Mouse (Mus musculus) kidney, embryonic 14.5 days (tissue): ENCODE data around the gene Rpl3. TPM values are rescaled to one million over a fixed set of nuclear protein-coding genes. Genes with fewer than 3 reads are reported as not detected.

Experiments used
- ATAC-seq: fragments of 200-750 bp; cut with Nextera tagmentation; 2 replicates; pipeline ENCODE4 v1.8.0; 2017; ENCODE audit warnings: moderate number of reproducible peaks, mild to moderate bottlenecking, moderate TSS enrichment, moderate library complexity; ENCODE audit not compliant: low FRiP score, low TSS enrichment
- H3K27ac ChIP-seq: fragments of 300-500 bp; sonication (generic); 2 replicates; pipeline ENCODE4 v1.5.1; 2014; ENCODE audit warnings: low read depth, mild to moderate bottlenecking, low read length, moderate library complexity, mixed read lengths
- H3K27me3 ChIP-seq: fragments of 300-500 bp; sonication (generic); 2 replicates; pipeline ENCODE4 v1.6.1; 2014; ENCODE audit warnings: mild to moderate bottlenecking, low read length; ENCODE audit not compliant: control insufficient read depth, insufficient read depth
- H3K36me3 ChIP-seq: fragments of 300-500 bp; sonication (generic); 2 replicates; pipeline ENCODE4 v1.6.1; 2014; ENCODE audit warnings: low read length, mixed read lengths; ENCODE audit not compliant: control insufficient read depth, insufficient read depth
- H3K4me1 ChIP-seq: fragments of 300-500 bp; sonication (generic); 2 replicates; pipeline ENCODE4 v1.6.1; 2014; ENCODE audit warnings: low read length, mixed read lengths; ENCODE audit not compliant: control insufficient read depth, insufficient read depth
- H3K4me2 ChIP-seq: fragments of 300-500 bp; sonication (generic); replicated peaks from 2 replicates; pipeline ENCODE4 v1.6.1; 2014; ENCODE audit warnings: low read depth, mild to moderate bottlenecking, low read length
- H3K4me3 ChIP-seq: fragments of 300-500 bp; sonication (generic); 2 replicates; pipeline ENCODE4 v1.5.1; 2014; ENCODE audit warnings: mild to moderate bottlenecking, low read length
- H3K9ac ChIP-seq: fragments of 300-500 bp; sonication (generic); 2 replicates; pipeline ENCODE4 v1.6.1; 2014; ENCODE audit warnings: low read depth, mild to moderate bottlenecking, low read length, moderate library complexity
- H3K9me3 ChIP-seq: fragments of 300-500 bp; sonication (generic); 2 replicates; pipeline ENCODE4 v1.6.1; 2016; ENCODE audit warnings: low read length; ENCODE audit not compliant: control insufficient read depth
- WGBS: fragments of 180-500 bp; shearing (Covaris S2); extraction: QIAGEN DNeasy Blood & Tissue Kit; methylation state at CpG from one replicate; pipeline ENCODE4 v1.1.7; 2014; 5-methylcytosine and 5-hydroxymethylcytosine counted together
- polyA plus RNA-seq: library from polyadenylated mRNA; unstranded; fragments of >200 nt; fragmentation: Nextera tagmentation; extraction: Ambion mirVana; gene quantifications from 2 replicates; pipeline ENCODE4 v1.2.1, GENCODE M21; 2014

Gene Rpl3
- polyA plus RNA-seq, result 1,350 and 1,409 TPM in 2 replicates

DNA sequence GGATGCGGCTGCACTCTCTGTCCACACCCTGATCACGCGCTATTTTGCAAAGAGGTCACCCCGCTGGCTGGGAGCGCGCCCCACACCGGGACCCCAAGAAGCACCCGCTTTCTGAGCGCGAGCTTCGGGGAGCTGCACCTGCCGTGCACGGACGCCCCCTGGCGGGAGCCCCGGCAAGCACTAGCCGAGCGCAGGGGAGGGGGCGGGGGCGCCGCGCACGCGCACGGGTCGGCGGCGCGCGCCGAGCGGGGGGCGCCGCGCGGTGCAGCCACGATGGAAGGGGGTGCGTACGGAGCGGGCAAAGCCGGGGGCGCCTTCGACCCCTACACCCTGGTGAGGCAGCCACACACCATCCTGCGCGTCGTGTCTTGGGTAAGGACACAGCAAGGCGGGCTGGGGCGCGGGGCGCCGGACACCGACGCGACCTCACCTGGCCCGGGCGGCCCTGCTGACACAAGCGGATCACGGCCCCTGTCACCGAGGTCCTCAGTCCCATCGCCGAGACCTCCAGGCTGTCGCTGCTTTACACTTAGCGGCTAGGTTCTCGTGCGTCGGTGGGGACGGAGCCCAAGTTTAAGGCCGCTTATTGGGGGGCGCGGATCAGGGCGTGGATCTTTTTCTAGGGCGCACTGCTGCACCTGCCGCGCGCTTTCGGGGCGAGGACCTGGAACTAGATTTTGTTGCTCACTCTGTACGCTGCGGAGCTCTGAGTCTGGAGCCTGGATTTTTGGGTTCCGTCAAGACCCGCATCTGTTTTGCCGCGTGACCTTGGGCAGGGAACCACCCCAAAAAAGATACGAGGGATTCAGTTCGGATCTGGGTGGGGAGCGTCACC is at the start of gene Rpl3, which contains the start of gene Syngr1:
Rpl3 (minus strand) TSS at position 748 of the 835 bp plus-strand sequence.
Syngr1 (plus strand) TSS at position 214 of the 835 bp plus-strand sequence.
- no peaks in the 10 kb centered on the region; the same call in 1 of the 2 replicates for H3K4me1 ChIP-seq
- H3K4me2 ChIP-seq, result peak within 1 kb of the TSS; percentile 95
- ATAC-seq, result peak; percentile 63
- H3K36me3 ChIP-seq, result no peaks in the 10 kb centered on the region
- H3K27me3 ChIP-seq, result peaks cover 39% of the 10 kb centered on the region
- no peaks in the 10 kb centered on the region for H3K9me3 ChIP-seq
- peak within 1 kb of the TSS; percentile 69 for H3K4me3 ChIP-seq
- H3K9ac ChIP-seq, result peak within 1 kb of the TSS; percentile 65
- WGBS, result 1% methylated on average over 82 of the region's 86 CpGs
- no peak within 1 kb of the TSS for H3K27ac ChIP-seq

DNA sequence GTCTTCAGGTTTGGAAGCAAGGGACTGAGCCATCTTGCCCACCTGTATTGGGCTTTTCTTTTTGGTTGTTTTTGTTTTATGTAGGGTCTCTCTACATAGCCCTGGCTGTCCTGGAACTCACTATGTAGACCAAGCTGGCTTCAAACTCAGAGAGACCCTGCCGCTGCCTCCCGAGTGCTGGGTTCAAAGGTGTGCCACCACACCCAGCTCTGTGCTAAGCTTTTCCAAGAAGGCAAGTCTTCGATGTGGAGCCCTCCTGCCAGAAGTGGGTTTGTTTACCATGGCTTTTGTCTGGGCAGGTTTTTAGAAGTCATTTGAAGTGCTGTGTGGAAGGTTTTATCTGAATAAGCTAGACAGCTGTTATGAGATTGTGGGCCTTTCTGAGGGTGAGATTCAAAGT is 49.2 kb upstream of the Rpl3 start:
- ATAC-seq, result no peak
- Histone ChIP-seq H3K9me3 (peaks cover 4% of the 10 kb centered on the region; the same call in 1 of the 2 replicates), H3K4me3 (no peak overlapping the region), H3K4me2 (no peak overlapping the region), H3K36me3 (peaks cover 31% of the 10 kb centered on the region), H3K9ac (no peak overlapping the region), H3K27me3 (no peaks in the 10 kb centered on the region), H3K4me1 (0 out of 2 replicates have a peak, but pooled peaks cover 8% of the 10 kb centered on the region), H3K27ac (no peak overlapping the region)
- whole genome bisulfite sequencing, result 96% methylated on average over 3 of the region's 3 CpGs

DNA sequence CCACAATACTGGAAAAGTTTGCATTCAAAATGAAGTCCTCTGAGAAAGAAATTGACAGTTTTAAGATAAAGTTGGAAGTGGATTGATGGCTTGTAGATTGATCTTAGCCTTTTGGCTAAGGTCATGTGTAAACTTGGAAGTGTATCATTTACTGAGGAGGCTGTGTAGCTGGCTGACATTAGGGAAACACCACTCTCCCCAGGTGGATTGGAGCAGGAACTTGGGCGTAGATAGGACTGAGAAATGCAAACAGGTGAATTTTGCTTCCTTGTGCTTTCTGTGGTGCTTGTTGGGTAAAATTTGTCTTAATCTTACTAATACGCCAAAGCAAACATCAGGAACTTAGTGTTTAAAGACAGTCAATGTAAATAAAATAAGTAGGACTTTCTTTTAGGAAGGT is 48.6 kb upstream of the Rpl3 start:
- WGBS, result 97% methylated on average over 2 of the region's 2 CpGs
- no peaks in the 10 kb centered on the region for H3K27me3 ChIP-seq
- peaks cover 31% of the 10 kb centered on the region for H3K36me3 ChIP-seq
- no peak overlapping the region for H3K9ac ChIP-seq
- H3K4me3 ChIP-seq, result no peak overlapping the region
- H3K4me1 ChIP-seq, result 0 out of 2 replicates have a peak, but pooled peaks cover 7% of the 10 kb centered on the region
- H3K9me3 ChIP-seq, result peaks cover 4% of the 10 kb centered on the region; the same call in 1 of the 2 replicates
- H3K27ac ChIP-seq, result no peak overlapping the region
- H3K4me2 ChIP-seq, result no peak overlapping the region
- no peak for ATAC-seq

DNA sequence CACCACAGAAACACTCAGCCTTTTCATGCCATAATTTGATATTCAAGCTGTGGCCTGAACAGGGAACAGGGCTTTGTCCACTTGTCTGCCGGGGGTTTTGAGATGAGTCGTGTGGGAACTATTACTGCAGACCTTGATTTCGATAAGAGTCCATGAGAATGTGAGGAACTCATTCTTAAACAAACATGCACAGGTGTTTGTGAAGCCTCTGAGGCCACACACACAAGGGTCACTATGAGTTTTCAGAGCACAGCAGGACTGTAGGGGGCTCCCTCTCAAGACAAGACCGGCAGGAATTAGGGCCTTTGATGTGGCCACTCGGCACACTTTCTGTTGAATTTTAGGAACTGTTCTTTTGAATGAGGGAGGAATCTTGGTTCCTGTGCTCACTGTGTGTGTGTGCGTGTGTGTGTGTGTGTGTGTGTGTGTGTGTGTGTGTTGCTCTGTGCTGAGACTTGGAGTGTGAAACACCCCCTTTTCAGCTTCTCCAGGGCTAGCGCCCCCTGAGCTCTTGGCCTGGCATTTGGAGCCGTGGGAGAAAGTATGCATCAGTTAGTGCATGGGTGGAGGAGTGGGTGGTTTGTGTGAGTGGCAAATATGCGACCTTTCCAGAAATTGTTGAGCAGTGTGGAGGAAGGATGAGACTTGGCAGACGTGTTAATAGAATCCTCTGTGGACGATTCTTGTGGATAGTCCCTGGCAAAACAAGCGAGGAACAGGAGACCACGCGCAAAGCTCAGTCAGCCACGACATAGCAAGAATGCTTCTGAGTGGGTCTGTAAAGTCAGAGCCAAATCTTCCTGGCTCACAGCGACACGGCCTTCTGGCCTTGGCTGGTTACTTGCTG is 46.5 kb upstream of the Rpl3 start:
- H3K9ac ChIP-seq, result no peak overlapping the region
- WGBS, result 65% methylated on average over 17 of the region's 17 CpGs
- no peak overlapping the region for H3K27ac ChIP-seq
- H3K4me1 ChIP-seq, result peaks cover 17% of the 10 kb centered on the region
- no peak overlapping the region for H3K4me3 ChIP-seq
- H3K36me3 ChIP-seq, result peaks cover 22% of the 10 kb centered on the region
- peaks cover 4% of the 10 kb centered on the region; the same call in 1 of the 2 replicates for H3K9me3 ChIP-seq
- H3K27me3 ChIP-seq, result no peaks in the 10 kb centered on the region
- no peak overlapping the region for H3K4me2 ChIP-seq
- ATAC-seq, result no peak

DNA sequence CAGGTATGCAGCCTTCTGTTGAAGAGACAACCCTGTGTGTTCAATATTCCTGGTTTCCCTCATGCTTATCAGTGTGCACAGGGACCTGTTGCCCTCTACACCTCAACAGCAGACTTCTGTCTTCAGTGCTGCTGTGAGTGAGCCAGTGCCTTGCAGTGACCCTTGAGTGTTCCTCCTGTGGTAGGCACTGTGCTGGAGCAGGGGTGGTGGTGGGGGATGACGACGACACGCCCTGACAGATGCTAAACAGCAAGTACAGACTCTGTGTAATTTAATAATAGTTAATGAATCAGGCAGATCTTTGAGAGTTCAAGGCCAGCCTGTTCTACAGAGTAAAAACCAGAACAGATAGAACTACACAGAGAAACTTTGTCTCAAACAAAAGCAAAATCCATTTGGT is 45.0 kb upstream of the Rpl3 start:
- Histone ChIP-seq H3K27ac (no peak overlapping the region), H3K4me2 (no peak overlapping the region), H3K9me3 (no peaks in the 10 kb centered on the region), H3K4me1 (peaks cover 17% of the 10 kb centered on the region), H3K9ac (no peak overlapping the region), H3K36me3 (peaks cover 13% of the 10 kb centered on the region; the same call in 1 of the 2 replicates), H3K27me3 (no peaks in the 10 kb centered on the region), H3K4me3 (no peak overlapping the region)
- ATAC-seq, result no peak
- 93% methylated on average over 3 of the region's 3 CpGs for WGBS

DNA sequence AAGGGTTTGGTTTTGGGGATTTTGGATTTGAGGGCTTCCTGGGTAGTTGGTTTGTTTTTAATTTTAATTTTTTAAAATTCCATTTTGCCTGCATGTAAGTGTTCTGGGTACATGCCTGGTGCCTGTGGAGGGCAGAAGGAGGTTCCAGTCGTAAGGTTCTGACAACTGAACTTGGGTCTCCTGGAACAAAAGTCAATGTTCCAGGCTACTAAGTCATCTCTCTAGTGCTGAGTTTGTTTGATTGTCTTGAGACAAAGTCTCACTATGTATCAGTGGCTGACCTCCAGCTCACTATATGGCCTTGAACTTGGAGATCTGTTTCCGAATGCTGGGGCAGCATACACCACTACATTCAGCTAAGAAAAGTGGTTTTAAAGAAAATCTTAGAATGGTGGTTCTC is 43.8 kb upstream of the Rpl3 start:
- Histone ChIP-seq H3K27ac (no peak overlapping the region), H3K36me3 (0 out of 2 replicates have a peak, but pooled peaks cover 5% of the 10 kb centered on the region), H3K9ac (no peak overlapping the region), H3K4me2 (no peak overlapping the region), H3K4me3 (no peak overlapping the region), H3K9me3 (no peaks in the 10 kb centered on the region), H3K4me1 (peaks cover 17% of the 10 kb centered on the region), H3K27me3 (no peaks in the 10 kb centered on the region)
- 94% methylated on average over 2 of the region's 2 CpGs for WGBS
- ATAC-seq, result no peak

DNA sequence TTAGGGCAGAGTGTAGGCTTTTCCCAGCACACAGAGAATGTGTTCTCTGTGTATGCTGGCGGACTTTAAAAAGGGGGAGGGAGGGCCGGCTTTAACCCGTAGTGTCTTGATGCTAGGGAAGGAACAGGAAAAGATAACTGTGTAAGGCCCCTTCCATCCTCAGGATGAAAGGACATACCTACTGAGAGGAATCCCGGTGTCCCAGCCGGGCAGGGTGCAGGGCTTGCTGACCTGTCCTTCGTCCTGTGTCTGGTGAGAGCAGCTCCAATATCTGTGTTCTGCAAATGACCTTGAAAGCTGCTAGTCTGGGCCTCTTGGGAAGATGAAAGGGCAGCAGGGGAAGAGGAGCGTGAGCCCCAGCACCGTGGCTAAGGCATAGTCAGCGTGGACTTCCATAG is 42.8 kb upstream of the Rpl3 start:
- H3K4me2 ChIP-seq, result peak overlapping the region; percentile 61
- 71% methylated on average over 9 of the region's 9 CpGs for whole genome bisulfite sequencing
- H3K4me3 ChIP-seq, result peak overlapping the region; percentile 62; the same call in 1 of the 2 replicates
- H3K9me3 ChIP-seq, result no peaks in the 10 kb centered on the region
- ATAC-seq, result no peak
- no peaks in the 10 kb centered on the region for H3K27me3 ChIP-seq
- no peaks in the 10 kb centered on the region for H3K36me3 ChIP-seq
- peak overlapping the region; percentile 85; the same call in 1 of the 2 replicates for H3K9ac ChIP-seq
- peak overlapping the region; percentile 99; the same call in 1 of the 2 replicates for H3K27ac ChIP-seq
- H3K4me1 ChIP-seq, result peaks cover 17% of the 10 kb centered on the region

DNA sequence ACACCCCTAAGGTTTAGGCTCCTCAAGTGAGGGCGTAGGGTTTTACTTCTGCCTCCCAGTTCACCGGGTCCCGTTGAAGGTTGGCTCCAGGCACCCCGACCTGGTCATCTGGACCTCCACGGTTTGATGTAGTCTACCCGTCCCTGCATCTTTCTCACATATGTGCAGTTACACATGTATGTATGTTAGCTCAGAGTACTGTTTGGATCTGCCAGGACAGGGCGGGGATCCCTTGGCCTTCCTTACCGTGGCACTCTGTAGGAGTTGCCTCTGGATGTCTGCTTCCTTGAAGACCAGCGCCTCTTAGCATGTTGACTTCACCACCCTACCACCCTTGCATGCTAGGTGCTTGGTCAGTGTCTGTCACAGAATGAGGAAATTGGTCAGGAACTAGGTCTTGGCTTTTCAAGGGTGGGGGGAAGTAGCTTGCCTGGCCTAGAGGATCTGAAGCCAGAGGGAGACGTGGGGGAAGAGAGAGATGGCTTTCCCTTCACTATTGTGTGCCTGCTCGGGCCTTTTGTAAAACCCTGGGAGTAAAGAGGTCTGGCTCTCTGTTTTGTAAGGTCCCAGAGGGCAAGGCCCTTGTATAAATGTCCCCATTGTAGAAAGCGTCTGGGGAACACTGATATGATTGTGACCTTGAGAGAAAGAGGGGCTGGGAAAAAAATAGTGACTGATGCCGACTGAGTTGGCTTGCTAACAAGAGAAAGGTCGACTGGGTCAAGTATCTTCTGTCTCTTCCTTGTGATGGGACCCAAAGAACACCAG is 42.2 kb upstream of the Rpl3 start:
- peaks cover 17% of the 10 kb centered on the region for H3K4me1 ChIP-seq
- no peak; the same call in 1 of the 2 replicates for ATAC-seq
- peak overlapping the region; percentile 61 for H3K4me2 ChIP-seq
- 14% methylated on average over 14 of the region's 14 CpGs for WGBS
- peak overlapping the region; percentile 99 for H3K27ac ChIP-seq
- H3K36me3 ChIP-seq, result no peaks in the 10 kb centered on the region
- H3K9ac ChIP-seq, result peak overlapping the region; percentile 85
- H3K27me3 ChIP-seq, result no peaks in the 10 kb centered on the region
- no peaks in the 10 kb centered on the region for H3K9me3 ChIP-seq
- peak overlapping the region; percentile 62 for H3K4me3 ChIP-seq
